In the genomic region with DNA sequence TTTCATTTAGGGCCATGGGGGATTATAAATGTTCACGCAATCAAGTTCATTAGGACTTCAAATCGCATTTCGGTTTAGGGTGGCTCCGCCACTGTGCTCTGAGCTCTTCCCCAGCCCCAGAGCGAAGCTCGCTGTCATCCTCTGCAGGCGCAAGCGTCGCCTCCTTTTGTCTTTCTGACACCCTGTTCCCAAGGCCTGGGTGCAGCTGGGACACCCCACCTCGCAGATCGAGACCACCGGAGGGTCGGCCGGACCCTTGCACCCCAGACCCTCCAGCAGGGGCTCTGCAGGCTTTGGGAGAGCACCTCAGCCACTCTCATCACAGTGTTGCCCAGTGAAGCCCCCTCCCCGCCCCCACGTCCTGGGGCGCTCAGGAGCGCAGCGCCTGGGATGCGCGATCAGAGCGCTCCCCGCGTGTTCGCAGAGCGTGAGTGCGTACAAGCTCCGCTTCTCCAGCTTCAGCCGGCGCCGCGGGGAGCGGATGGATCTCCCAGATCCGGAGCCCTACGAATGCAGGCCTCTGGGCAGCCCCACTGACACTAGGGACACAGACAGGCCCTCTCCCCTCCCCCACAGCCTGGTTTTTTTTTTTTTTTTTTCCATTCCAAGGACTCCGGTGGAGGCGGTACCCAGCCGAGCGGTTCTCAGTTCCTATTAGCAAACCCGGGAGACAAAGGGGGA, we compare ENCODE assay signal across 8 mouse cellular contexts. TPM values are rescaled to one million over a fixed set of nuclear protein-coding genes. Genes with fewer than 3 reads are reported as not detected.
DNase-seq lines count a peak whose midpoint lies in the region; ATAC-seq and TF ChIP-seq lines count a peak whose summit lies in the region.

No protein-coding gene starts in this region.

- peak; percentile 19 to 36 for DNase-seq in cerebellum, adult 18-20 months
- DNase-seq in cerebellum, adult 8-10 months = no peak
- no peak for DNase-seq in G1E (ENCODE audit: low spot score)
- DNase-seq in liver, postnatal 0 days = no peak
- DNase-seq in urinary bladder, adult 2 months (ENCODE audit: low spot score) = no peak
- DNase-seq in gastrocnemius, postnatal 36 days = no peak
- DNase-seq in gastrocnemius, postnatal 14 days = no peak

- H3K27me3 ChIP-seq in G1E (ENCODE audit: insufficient read depth, low read length) = peaks cover 2% of the 10 kb centered on the region; the same call in 1 of the 2 replicates
- H3K27me3 ChIP-seq in liver, postnatal 0 days (ENCODE audit: insufficient read depth, low read length) = peaks cover 62% of the 10 kb centered on the region

- H3K4me2 ChIP-seq in liver, postnatal 0 days (ENCODE audit: low read depth, low read length) = peak overlapping the region; percentile 7; the same call in 1 of the 2 replicates

- 2% methylated on average over 40 of the region's 40 CpGs for WGBS in liver, postnatal 0 days (ENCODE audit: insufficient replicate concordance)

- TF ChIP-seq EP300 in liver, postnatal 0 days (IDR thresholded peaks at IDR 0.05; ENCODE audit: low read depth) = no peak

- intact Hi-C loops in gastrocnemius, postnatal 36 days (cut with DNase I) = loop anchor here (2.0 to 5.0 kb wide), 4 partner anchors 80 to 297 kb away; no protein-coding TSS in a partner anchor
- intact Hi-C loops in gastrocnemius, postnatal 14 days (cut with DNase I; ENCODE audit: low total_unique reads) = loop anchor here (5.0 kb wide), 2 partner anchors 275 to 295 kb away; no protein-coding TSS in a partner anchor

- H3K9ac ChIP-seq in liver, postnatal 0 days (replicated peaks) = no peak overlapping the region

- H3K27ac ChIP-seq in liver, postnatal 0 days (ENCODE audit: low read depth) = no peak overlapping the region

- ATAC-seq in G1E (ENCODE audit: extremely low read depth, insufficient number of reproducible peaks, low FRiP score, poor library complexity, severe bottlenecking) = no peak
- ATAC-seq in granulocyte monocyte progenitor cell, adult 5-6 weeks (replicated peaks; ENCODE audit: poor library complexity, severe bottlenecking) = peak; percentile 10; the same call in 1 of the 2 replicates
- no peak for ATAC-seq in liver, postnatal 0 days

- H3K4me3 ChIP-seq in G1E (ENCODE audit: low read depth, low read length) = peak overlapping the region; percentile 22; the same call in 1 of the 2 replicates
- peak overlapping the region; percentile 5; the same call in 1 of the 2 replicates for H3K4me3 ChIP-seq in liver, postnatal 0 days (ENCODE audit: low read depth, low read length)

- H3K36me3 ChIP-seq in G1E (replicated peaks) = no peaks in the 10 kb centered on the region
- no peaks in the 10 kb centered on the region for H3K36me3 ChIP-seq in liver, postnatal 0 days (replicated peaks; ENCODE audit: insufficient read depth, low read length)

- H3K4me1 ChIP-seq in G1E (ENCODE audit: insufficient read depth, low read depth, low read length) = no peaks in the 10 kb centered on the region
- peaks cover 6% of the 10 kb centered on the region; the same call in 1 of the 2 replicates for H3K4me1 ChIP-seq in liver, postnatal 0 days (ENCODE audit: insufficient read depth)

- no peak for TF ChIP-seq CTCF in G1E (IDR thresholded peaks at IDR 0.05; ENCODE audit: low read depth, low read length)
- no peak for TF ChIP-seq CTCF in liver, postnatal 0 days (IDR thresholded peaks at IDR 0.05; ENCODE audit: low read depth)

- peaks cover 83% of the 10 kb centered on the region for H3K9me3 ChIP-seq in G1E (replicated peaks)
- H3K9me3 ChIP-seq in liver, postnatal 0 days (ENCODE audit: low read length) = no peaks in the 10 kb centered on the region

RNA-seq across cellular contexts. Expression of a gene that starts 10.9 kb away (rescaled TPM):
- total RNA-seq in G1E (2014; fragmentation: Nextera tagmentation) = not detected in 2 replicates
- total RNA-seq in G1E (2017) = 0.27 TPM in 1 of 2 replicates, not detected in the other
- polyA plus RNA-seq in G1E (2012) = not detected in 2 replicates
- 1.2 TPM in 1 of 2 replicates, not detected in the other for total RNA-seq in granulocyte monocyte progenitor cell, adult 5-6 weeks (2014; fragmentation: Nextera tagmentation)
- 0.47 and 2.7 TPM in 2 replicates for total RNA-seq in granulocyte monocyte progenitor cell, adult 5-6 weeks (2017)
- polyA plus RNA-seq in liver, postnatal 0 days (2015; fragmentation: Nextera tagmentation; extraction: Ambion mirVana) = 0.52 and 0.57 TPM in 2 replicates
- polyA plus RNA-seq in urinary bladder, adult 2 months (2012; rRNA removed) = not detected in 2 replicates
- total RNA-seq in gastrocnemius, postnatal 36 days (2021) = under 1 TPM; 0.20 to 0.35 TPM
- not detected for total RNA-seq in gastrocnemius, postnatal 14 days (2021)

Comparison
In these comparisons a context has a peak if more than half of its experiments do, and no peak if none do; other contexts are left out.
1. DNase-seq: peak in cerebellum, adult 18-20 months (2 of 2); none in cerebellum, adult 8-10 months (single experiment), G1E (single experiment), liver, postnatal 0 days (single experiment), urinary bladder, adult 2 months (single experiment), gastrocnemius, postnatal 36 days (0 of 2) and gastrocnemius, postnatal 14 days (single experiment).